Mouse (Mus musculus) cortical plate, adult 2 months (tissue): ENCODE data around the gene Ptpn13.

Source experiments
- CTCF ChIP-seq: fragments of 200-500 bp; IDR thresholded peaks from 2 replicates; pipeline ENCODE4 v1.5.1; 2011; ENCODE audit warnings: mild to moderate bottlenecking, control low read depth, low read length; ENCODE audit not compliant: insufficient read depth; ENCODE audit errors: extremely low read depth
- POLR2A ChIP-seq: fragments of 200-500 bp; IDR thresholded peaks from 2 replicates; pipeline ENCODE4 v1.6.1; 2011; ENCODE audit warnings: mild to moderate bottlenecking, low read length, control low read depth; ENCODE audit not compliant: insufficient read depth; ENCODE audit errors: extremely low read depth

DNA sequence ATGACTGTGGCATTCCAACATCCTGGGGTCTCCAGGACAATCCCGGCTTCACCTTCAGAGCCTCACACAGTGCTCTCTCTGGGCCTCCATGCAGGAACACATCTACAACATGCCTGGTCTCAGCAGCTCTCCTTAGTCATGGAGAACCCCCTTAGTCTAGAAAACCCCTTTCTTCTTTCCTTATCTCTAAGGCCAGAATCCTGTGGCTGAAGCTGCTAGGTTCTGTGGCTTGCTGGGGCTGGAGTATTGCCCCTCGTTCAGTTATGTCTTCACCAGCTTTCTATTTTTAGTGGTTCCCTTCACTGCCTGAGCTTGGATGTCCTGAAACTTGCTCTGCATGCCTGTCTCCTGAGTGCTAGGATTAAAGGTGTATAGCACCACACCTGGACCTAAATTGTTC lies 56.2 kb downstream of the Ptpn13 start:
- TF ChIP-seq POLR2A (no peak), CTCF (no peak)
